ENCODE assay signal across 7 mouse cellular contexts in the genomic region with DNA sequence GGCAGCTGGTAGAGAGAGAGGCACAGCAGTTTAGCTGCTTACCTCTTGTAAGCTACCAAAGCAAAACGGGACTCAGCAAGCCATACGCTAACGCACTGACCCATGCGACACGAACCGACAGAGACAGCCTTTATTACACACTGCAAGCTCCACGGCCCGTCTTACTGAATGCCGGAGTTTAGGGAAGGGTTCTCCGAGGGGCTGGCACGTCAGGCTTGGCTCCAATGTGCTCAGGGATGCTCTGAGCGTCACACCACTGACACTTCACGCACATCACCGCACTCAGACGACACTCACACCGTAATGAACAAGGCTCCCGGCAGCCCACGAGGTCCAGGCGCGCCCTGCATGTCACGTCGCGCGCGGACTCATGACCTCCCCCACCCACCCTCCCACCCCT. TPM values are rescaled to one million over a fixed set of nuclear protein-coding genes. Genes with fewer than 3 reads are reported as not detected.
A peak's percentile ranks its signal among the peaks of the same experiment; 100 is the strongest.
DNase-seq lines count a peak whose midpoint lies in the region; ATAC-seq lines count a peak whose summit lies in the region.

No protein-coding gene starts in this region.

- H3K9ac ChIP-seq in lung, embryonic 15.5 days: peak overlapping the region; percentile 67
- peak overlapping the region; percentile 88 for H3K9ac ChIP-seq in forebrain, embryonic 14.5 days (ENCODE audit: low read length)

- peaks cover 2% of the 10 kb centered on the region for H3K36me3 ChIP-seq in lung, embryonic 15.5 days
- peaks cover 3% of the 10 kb centered on the region; the same call in 1 of the 2 replicates for H3K36me3 ChIP-seq in forebrain, embryonic 14.5 days (ENCODE audit: control insufficient read depth, insufficient read depth, low read length)
- no peaks in the 10 kb centered on the region for H3K36me3 ChIP-seq in macrophage (ENCODE audit: inconsistent target)

- under 1% methylated on average over 25 of the region's 25 CpGs for WGBS in lung, embryonic 15.5 days
- 1% methylated on average over 25 of the region's 25 CpGs for WGBS in forebrain, embryonic 14.5 days
- WGBS in macrophage (ENCODE audit: missing documents): 1% methylated on average over 19 of the region's 25 CpGs

- H3K4me1 ChIP-seq in lung, embryonic 15.5 days: peaks cover 21% of the 10 kb centered on the region
- peaks cover 16% of the 10 kb centered on the region for H3K4me1 ChIP-seq in forebrain, embryonic 14.5 days (ENCODE audit: control insufficient read depth, insufficient read depth, low read length)

- H3K27me3 ChIP-seq in lung, embryonic 15.5 days: no peaks in the 10 kb centered on the region
- no peaks in the 10 kb centered on the region for H3K27me3 ChIP-seq in forebrain, embryonic 14.5 days (replicated peaks; ENCODE audit: control insufficient read depth, insufficient read depth, low read length)

- H3K9me3 ChIP-seq in lung, embryonic 15.5 days: no peaks in the 10 kb centered on the region
- no peaks in the 10 kb centered on the region for H3K9me3 ChIP-seq in forebrain, embryonic 14.5 days (replicated peaks; ENCODE audit: control insufficient read depth, low read length)

- peak overlapping the region; percentile 76 for H3K4me3 ChIP-seq in lung, embryonic 15.5 days
- peak overlapping the region; percentile 70 for H3K4me3 ChIP-seq in forebrain, embryonic 14.5 days (ENCODE audit: low read depth, low read length)
- peak overlapping the region; percentile 79 for H3K4me3 ChIP-seq in macrophage (ENCODE audit: inconsistent target)

- peaks cover 75% of the 10 kb centered on the region for H3K79me2 ChIP-seq in macrophage (ENCODE audit: inconsistent target)

- H3K4me2 ChIP-seq in lung, embryonic 15.5 days: peak overlapping the region; percentile 81
- H3K4me2 ChIP-seq in forebrain, embryonic 14.5 days (ENCODE audit: low read length): peak overlapping the region; percentile 91

- DNase-seq in lung, postnatal 36 days: no peak
- DNase-seq in c-Kit-negative CD71-positive TER-119-positive erythroid progenitor cells, embryonic 14.5 days (ENCODE audit: low read depth, low spot score): peak; percentile 26
- no peak for DNase-seq in forebrain, embryonic 14.5 days (ENCODE audit: low spot score)
- no peak for DNase-seq in yolk sac, embryonic 10.5 days (ENCODE audit: low spot score)
- no peak for DNase-seq in cerebellum, adult 9-11 months

- ATAC-seq in lung, embryonic 15.5 days (ENCODE audit: borderline replicate concordance, extremely low read depth, low FRiP score, low TSS enrichment): peak; percentile 9; the same call in 1 of the 2 replicates
- ATAC-seq in forebrain, embryonic 14.5 days: no peak; the same call in none of the 2 replicates

- no peak overlapping the region for H3K27ac ChIP-seq in lung, embryonic 15.5 days
- no peak overlapping the region for H3K27ac ChIP-seq in forebrain, embryonic 14.5 days (ENCODE audit: low read depth, low read length)
- peak overlapping the region; percentile 41 for H3K27ac ChIP-seq in macrophage

RNA-seq across cellular contexts. Expression of a gene that starts 0.3 kb away (rescaled TPM):
- polyA plus RNA-seq in lung, embryonic 15.5 days (2015; fragmentation: Nextera tagmentation; extraction: Ambion mirVana): 73.7 and 79.1 TPM in 2 replicates
- 86.2 and 87.5 TPM in 2 replicates for polyA plus RNA-seq in forebrain, embryonic 14.5 days (2014; fragmentation: Nextera tagmentation; extraction: Ambion mirVana)
- 10 to 100 TPM; 12.3 to 74.4 (median 39.2) TPM for total RNA-seq in macrophage (2018; cell fraction: chromatin; rRNA removed)
- 10 to 100 TPM; 16.3 to 33.1 (median 25.2) TPM for total RNA-seq in macrophage (2018; cell fraction: cytosol; rRNA removed)
- total RNA-seq in macrophage (2018; cell fraction: nucleus; rRNA removed): 10 to 100 TPM; 11.8 to 58.3 (median 26.9) TPM
- polyA plus RNA-seq in macrophage (2018): 21.8 to 58.2 TPM (median 41.8 TPM) in 3 replicates

RNA-seq across cellular contexts. Expression of a gene that starts 0.5 kb away (rescaled TPM):
- 3.1 and 3.3 TPM in 2 replicates for polyA plus RNA-seq in lung, embryonic 15.5 days (2015; fragmentation: Nextera tagmentation; extraction: Ambion mirVana)
- 3.8 and 5.9 TPM in 2 replicates for polyA plus RNA-seq in forebrain, embryonic 14.5 days (2014; fragmentation: Nextera tagmentation; extraction: Ambion mirVana)
- total RNA-seq in macrophage (2018; cell fraction: chromatin; rRNA removed): 10 to 100 TPM; 20.8 to 92.3 (median 59.4) TPM
- 10 to 100 TPM in 20 of 26 experiments, 1 to 10 TPM in 6; 4.6 to 18.7 (median 11.7) TPM for total RNA-seq in macrophage (2018; cell fraction: cytosol; rRNA removed)
- total RNA-seq in macrophage (2018; cell fraction: nucleus; rRNA removed): 10 to 100 TPM; 12.2 to 47.7 (median 33.1) TPM
- 6.3 to 9.4 TPM (median 7.8 TPM) in 3 replicates for polyA plus RNA-seq in macrophage (2018)

RNA-seq across cellular contexts. Expression of a gene that starts 38.6 kb away (rescaled TPM):
- 4.7 and 6.2 TPM in 2 replicates for polyA plus RNA-seq in lung, embryonic 15.5 days (2015; fragmentation: Nextera tagmentation; extraction: Ambion mirVana)
- 0.81 and 0.88 TPM in 2 replicates for polyA plus RNA-seq in forebrain, embryonic 14.5 days (2014; fragmentation: Nextera tagmentation; extraction: Ambion mirVana)
- 10 to 100 TPM; 16.2 to 68.1 (median 35.9) TPM for total RNA-seq in macrophage (2018; cell fraction: chromatin; rRNA removed)
- 10 to 100 TPM in 13 of 26 experiments, 1 to 10 TPM in 13; 3.2 to 13.5 (median 10.4) TPM for total RNA-seq in macrophage (2018; cell fraction: cytosol; rRNA removed)
- total RNA-seq in macrophage (2018; cell fraction: nucleus; rRNA removed): 10 to 100 TPM in 25 of 26 experiments, 1 to 10 TPM in 1; 9.0 to 46.7 (median 24.5) TPM
- polyA plus RNA-seq in macrophage (2018): 7.8 to 12.1 TPM (median 10.8 TPM) in 3 replicates

RNA-seq across cellular contexts. Expression of a gene that starts 47.9 kb away (rescaled TPM):
- polyA plus RNA-seq in lung, embryonic 15.5 days (2015; fragmentation: Nextera tagmentation; extraction: Ambion mirVana): 7.1 and 7.4 TPM in 2 replicates
- polyA plus RNA-seq in forebrain, embryonic 14.5 days (2014; fragmentation: Nextera tagmentation; extraction: Ambion mirVana): 16.3 and 18.9 TPM in 2 replicates
- 10 to 100 TPM in 4 of 26 experiments, 1 to 10 TPM in 21, under 1 TPM in 1; 0.37 to 12.4 (median 3.3) TPM for total RNA-seq in macrophage (2018; cell fraction: chromatin; rRNA removed)
- 1 to 10 TPM in 21 of 26 experiments, under 1 TPM in 5; 0.50 to 3.6 (median 1.4) TPM for total RNA-seq in macrophage (2018; cell fraction: cytosol; rRNA removed)
- 10 to 100 TPM in 1 of 26 experiments, 1 to 10 TPM in 23, under 1 TPM in 1, not detected in 1; 0.65 to 12.3 (median 2.7) TPM for total RNA-seq in macrophage (2018; cell fraction: nucleus; rRNA removed)
- polyA plus RNA-seq in macrophage (2018): 0.96 to 4.8 TPM (median 3.3 TPM) in 3 replicates
